Comparison of ENCODE assay signal across 23 mouse cellular contexts in genomic region chr19:57991099-57991760, GRCm38 (mm10).
"Had no signal": no experiment of that assay in that cellular context is flagged by ENCODE, and none has a peak within 500 bp of the region (broad histone marks: within the 10 kb centered on the region; RNA-seq: fewer than 3 reads in every experiment).

No protein-coding gene starts in this region.

- ATAC-seq: liver, postnatal 0 days; lung, postnatal 0 days; midbrain, embryonic 13.5 days; midbrain, embryonic 16.5 days had no signal

- H3K4me3 ChIP-seq: kidney, embryonic 15.5 days; limb, embryonic 12.5 days; limb, embryonic 15.5 days; midbrain, embryonic 10.5 days; midbrain, embryonic 13.5 days; myocyte; neural tube, embryonic 13.5 days had no signal

- H3K9ac ChIP-seq: kidney, embryonic 15.5 days; limb, embryonic 12.5 days; limb, embryonic 15.5 days; liver, embryonic 14.5 days; liver, postnatal 0 days; lung, embryonic 14.5 days; midbrain, embryonic 13.5 days; neural tube, embryonic 13.5 days had no signal

- DNase-seq: kidney, postnatal 10 days; kidney, postnatal 36 days; liver, postnatal 0 days; lung, embryonic 14.5 days; right cerebral cortex, adult 18-20 months; right cerebral cortex, postnatal 14 days; right cerebral cortex, postnatal 4 days; thymus, adult 2 months; thymus, postnatal 14 days; thymus, postnatal 4 days had no signal

- H3K9me3 ChIP-seq: kidney, embryonic 15.5 days; limb, embryonic 15.5 days; midbrain, embryonic 13.5 days; neural tube, embryonic 13.5 days had no signal

- H3K27ac ChIP-seq: kidney, embryonic 15.5 days; limb, embryonic 12.5 days; limb, embryonic 15.5 days; liver, embryonic 14.5 days; macrophage; midbrain, embryonic 10.5 days; midbrain, embryonic 13.5 days; neural tube, embryonic 13.5 days; stomach, postnatal 0 days had no signal

- H3K27me3 ChIP-seq: kidney, embryonic 15.5 days; limb, embryonic 12.5 days; limb, embryonic 15.5 days; midbrain, embryonic 13.5 days; neural tube, embryonic 13.5 days had no signal

- H3K36me3 ChIP-seq: kidney, embryonic 15.5 days; limb, embryonic 12.5 days; midbrain, embryonic 13.5 days; neural tube, embryonic 13.5 days had no signal

- H3K4me2 ChIP-seq: kidney, embryonic 15.5 days; limb, embryonic 12.5 days; limb, embryonic 15.5 days; liver, embryonic 11.5 days; lung, embryonic 14.5 days; midbrain, embryonic 13.5 days; neural tube, embryonic 13.5 days had no signal

- H3K4me1 ChIP-seq: limb, embryonic 15.5 days had no signal
